Mouse (Mus musculus): ENCODE data around the gene Kcnj3. TPM values are rescaled to one million over a fixed set of nuclear protein-coding genes. Genes with fewer than 3 reads are reported as not detected.

Kcnj3 gene
- polyA plus RNA-seq, 1 experiment, result 0.06 TPM

DNA sequence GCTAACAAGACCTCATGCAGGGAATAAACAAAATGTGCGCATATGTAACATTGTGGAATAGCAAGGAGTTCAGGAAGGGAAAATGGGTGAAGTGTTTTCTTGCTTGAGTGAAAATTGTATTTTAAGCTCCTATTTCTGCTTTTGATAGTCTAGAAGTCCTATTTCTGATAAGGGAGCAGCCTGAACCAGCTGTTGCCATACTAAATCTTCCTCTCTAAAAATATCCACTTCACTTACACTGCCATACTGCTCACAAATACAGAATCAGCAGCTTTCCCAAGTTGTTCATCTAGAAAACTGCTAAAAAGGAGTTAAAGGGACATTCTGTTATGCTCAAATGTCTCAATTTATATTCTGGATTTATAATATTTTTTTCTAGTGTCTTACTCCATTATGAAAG is 69.9 kb downstream of the Kcnj3 start:
- no peaks in the 10 kb centered on the region for H3K36me3 ChIP-seq (ENCODE audit: control insufficient read depth, insufficient read depth, low read length)

DNA sequence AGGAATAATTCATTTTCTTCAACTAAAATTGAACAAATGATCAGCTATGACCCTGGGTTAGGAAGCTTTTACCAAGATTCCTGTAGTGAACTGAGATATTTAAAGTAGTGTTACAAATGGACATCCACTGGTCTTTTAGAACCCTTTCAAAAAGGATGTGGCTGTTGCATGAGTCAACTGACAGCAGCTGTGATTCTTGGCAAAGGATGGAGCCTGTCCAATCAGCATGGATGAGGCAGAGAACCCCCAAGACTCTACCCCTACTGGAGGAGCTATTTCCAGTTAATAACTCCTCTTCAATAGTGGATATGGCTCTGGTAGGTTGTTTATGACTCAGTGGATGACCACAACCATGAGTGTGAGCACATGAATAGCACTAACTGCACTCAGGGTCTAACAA is 81.5 kb downstream of the Kcnj3 start:
- Histone ChIP-seq H3K27me3 (ENCODE audit: control insufficient read depth, insufficient read depth, low read length) (no peaks in the 10 kb centered on the region), H3K4me1 (ENCODE audit: control insufficient read depth, insufficient read depth, insufficient read length) (no peaks in the 10 kb centered on the region), H3K27ac (ENCODE audit: insufficient read depth, low read length) (no peak overlapping the region), H3K4me3 (ENCODE audit: extremely low read depth, insufficient read depth, insufficient read length) (no peak overlapping the region), H3K36me3 (ENCODE audit: control insufficient read depth, insufficient read depth, low read length) (no peaks in the 10 kb centered on the region)
- DNase-seq (ENCODE audit: low read depth in 1 of 2, low spot score in 2 of 2), result no peak
- TF ChIP-seq POLR2A (IDR thresholded peaks at IDR 0.05; ENCODE audit: low read depth, low read length) (no peak), CTCF (IDR thresholded peaks at IDR 0.05; ENCODE audit: extremely low read depth, insufficient read depth, insufficient read length, insufficient replicate concordance) (no peak)

More for the DNA sequence above, 69.9 kb downstream of the Kcnj3 start:
- H3K27ac ChIP-seq (ENCODE audit: insufficient read depth, low read length), result no peak overlapping the region
- WGBS, result 97% methylated on average over 1 of the region's 1 CpGs
- no peaks in the 10 kb centered on the region for H3K4me1 ChIP-seq (ENCODE audit: control insufficient read depth, insufficient read depth, insufficient read length)
- TF ChIP-seq POLR2A (IDR thresholded peaks at IDR 0.05; ENCODE audit: low read depth, low read length) (no peak), CTCF (IDR thresholded peaks at IDR 0.05; ENCODE audit: extremely low read depth, insufficient read depth, insufficient read length, insufficient replicate concordance) (no peak)
- H3K27me3 ChIP-seq (ENCODE audit: control insufficient read depth, insufficient read depth, low read length), result no peaks in the 10 kb centered on the region
- H3K4me3 ChIP-seq (ENCODE audit: extremely low read depth, insufficient read depth, insufficient read length), result no peak overlapping the region
- no peak for DNase-seq (ENCODE audit: low read depth in 1 of 2, low spot score in 2 of 2)

DNA sequence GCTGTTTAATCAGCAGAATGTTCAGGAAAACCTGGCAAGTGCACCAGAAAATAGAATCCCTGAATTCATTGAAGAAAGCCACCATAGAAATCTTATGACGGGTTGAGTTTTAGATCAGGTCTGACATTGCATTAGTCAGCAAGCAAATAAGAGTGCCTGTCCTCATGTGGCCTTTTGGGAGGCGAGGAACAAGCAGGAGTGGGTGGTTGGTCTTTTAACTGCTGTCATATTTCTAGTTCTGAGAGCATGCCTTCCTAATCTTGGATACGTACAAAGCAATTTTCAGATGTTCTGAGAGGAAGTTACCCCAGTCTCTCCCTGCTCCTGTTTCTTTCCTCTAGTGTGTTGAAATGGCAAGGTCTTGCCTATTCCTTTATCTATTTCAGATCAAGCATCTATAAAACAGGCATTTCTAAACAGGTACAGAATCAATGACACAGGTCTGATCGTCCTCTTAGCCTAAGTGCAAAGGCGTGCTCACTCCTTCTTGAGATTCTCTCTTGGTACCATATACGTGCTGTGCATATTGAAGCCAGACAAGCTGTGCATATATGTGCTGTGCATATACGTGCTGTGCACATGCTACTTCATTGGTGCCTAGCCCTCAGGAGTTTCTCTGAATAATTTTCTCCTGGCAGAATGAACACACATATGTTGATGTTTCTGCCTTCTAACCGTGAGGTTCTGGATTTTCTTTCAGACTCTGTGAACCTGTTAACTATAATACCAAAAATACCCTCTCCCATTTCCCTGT is 97.1 kb downstream of the Kcnj3 start:
- Histone ChIP-seq H3K36me3 (ENCODE audit: control insufficient read depth, insufficient read depth, low read length) (no peaks in the 10 kb centered on the region), H3K27ac (ENCODE audit: insufficient read depth, low read length) (no peak overlapping the region), H3K4me3 (ENCODE audit: extremely low read depth, insufficient read depth, insufficient read length) (no peak overlapping the region), H3K27me3 (ENCODE audit: control insufficient read depth, insufficient read depth, low read length) (no peaks in the 10 kb centered on the region), H3K4me1 (ENCODE audit: control insufficient read depth, insufficient read depth, insufficient read length) (no peaks in the 10 kb centered on the region)
- TF ChIP-seq POLR2A (IDR thresholded peaks at IDR 0.05; ENCODE audit: low read depth, low read length) (no peak), CTCF (IDR thresholded peaks at IDR 0.05; ENCODE audit: extremely low read depth, insufficient read depth, insufficient read length, insufficient replicate concordance) (no peak)
- 80% methylated on average over 8 of the region's 8 CpGs for WGBS
- no peak for DNase-seq (ENCODE audit: low read depth in 1 of 2, low spot score in 2 of 2)

DNA sequence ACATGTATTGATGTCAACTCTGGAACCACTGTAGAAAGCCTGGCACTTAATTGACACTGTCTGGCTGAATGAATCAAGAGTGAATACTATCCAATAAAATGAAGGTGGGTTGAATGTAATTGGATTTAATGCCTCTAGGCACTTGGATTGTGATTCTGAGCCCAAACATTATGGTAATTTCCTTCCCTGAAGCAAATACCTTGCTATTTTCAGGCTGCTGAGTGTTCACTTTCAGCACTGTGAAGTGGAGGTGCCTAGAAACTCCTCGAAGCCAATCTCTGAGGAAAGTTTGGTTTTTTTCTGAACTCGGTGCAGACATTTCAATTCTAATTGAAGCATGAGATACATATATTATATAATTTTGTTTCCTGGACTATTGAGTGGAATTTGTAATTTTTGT is 99.2 kb downstream of the Kcnj3 start:
- DNase-seq (ENCODE audit: low read depth in 1 of 2, low spot score in 2 of 2), result no peak
- no peak for TF ChIP-seq POLR2A (IDR thresholded peaks at IDR 0.05; ENCODE audit: low read depth, low read length)
- no peak for TF ChIP-seq CTCF (IDR thresholded peaks at IDR 0.05; ENCODE audit: extremely low read depth, insufficient read depth, insufficient read length, insufficient replicate concordance)
- H3K27me3 ChIP-seq (ENCODE audit: control insufficient read depth, insufficient read depth, low read length), result no peaks in the 10 kb centered on the region
- WGBS, result 81% methylated on average over 2 of the region's 2 CpGs
- no peaks in the 10 kb centered on the region for H3K36me3 ChIP-seq (ENCODE audit: control insufficient read depth, insufficient read depth, low read length)
- no peaks in the 10 kb centered on the region for H3K4me1 ChIP-seq (ENCODE audit: control insufficient read depth, insufficient read depth, insufficient read length)
- no peak overlapping the region for H3K4me3 ChIP-seq (ENCODE audit: extremely low read depth, insufficient read depth, insufficient read length)
- no peak overlapping the region for H3K27ac ChIP-seq (ENCODE audit: insufficient read depth, low read length)

DNA sequence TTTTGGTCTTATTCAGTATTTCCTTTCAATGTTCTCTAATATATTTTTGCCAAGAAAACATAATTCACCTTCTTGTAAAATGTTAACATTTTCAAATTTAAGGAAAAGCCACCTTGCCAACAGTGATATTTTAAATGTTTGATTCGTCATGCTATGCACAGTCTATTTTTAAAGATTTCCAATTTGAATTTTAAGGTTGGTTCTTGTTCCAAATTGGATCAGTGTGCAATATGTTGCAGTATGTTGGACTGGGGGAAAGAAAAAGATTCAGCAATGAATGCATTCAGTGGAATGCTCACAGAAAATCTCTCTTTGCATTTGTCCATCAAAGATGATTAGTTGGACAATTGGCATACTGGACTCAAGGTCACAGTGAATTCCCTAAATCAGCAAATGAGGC is 99.7 kb downstream of the Kcnj3 start:
- 76% methylated on average over 1 of the region's 1 CpGs for WGBS
- no peak for TF ChIP-seq POLR2A (IDR thresholded peaks at IDR 0.05; ENCODE audit: low read depth, low read length)
- TF ChIP-seq CTCF (IDR thresholded peaks at IDR 0.05; ENCODE audit: extremely low read depth, insufficient read depth, insufficient read length, insufficient replicate concordance), result no peak

DNA sequence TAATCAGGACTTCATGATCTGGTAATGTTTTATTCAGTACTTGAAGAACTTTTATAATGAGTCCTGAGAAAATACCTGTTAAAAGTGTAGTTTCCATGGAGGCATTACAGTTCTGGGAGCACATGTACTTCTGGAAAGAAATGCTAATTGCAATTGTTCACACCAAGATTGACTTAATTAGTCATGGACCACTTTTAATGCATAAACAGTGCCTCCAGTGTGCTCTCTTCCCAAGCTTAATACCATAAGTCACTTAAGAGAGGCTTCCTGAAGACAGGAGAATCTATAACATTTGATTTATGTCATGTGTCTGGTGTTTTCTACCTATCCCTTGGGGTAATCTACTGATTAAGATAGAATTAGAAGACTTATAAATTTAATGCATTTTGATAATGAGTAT is 111.8 kb downstream of the Kcnj3 start:
- TF ChIP-seq POLR2A (IDR thresholded peaks at IDR 0.05; ENCODE audit: low read depth, low read length) (no peak), CTCF (IDR thresholded peaks at IDR 0.05; ENCODE audit: extremely low read depth, insufficient read depth, insufficient read length, insufficient replicate concordance) (no peak)
- Histone ChIP-seq H3K4me3 (ENCODE audit: extremely low read depth, insufficient read depth, insufficient read length) (no peak overlapping the region), H3K4me1 (ENCODE audit: control insufficient read depth, insufficient read depth, insufficient read length) (no peaks in the 10 kb centered on the region), H3K36me3 (ENCODE audit: control insufficient read depth, insufficient read depth, low read length) (no peaks in the 10 kb centered on the region), H3K27ac (ENCODE audit: insufficient read depth, low read length) (no peak overlapping the region), H3K27me3 (ENCODE audit: control insufficient read depth, insufficient read depth, low read length) (no peaks in the 10 kb centered on the region)
- no peak for DNase-seq (ENCODE audit: low read depth in 1 of 2, low spot score in 2 of 2)

More for the DNA sequence above, 99.7 kb downstream of the Kcnj3 start:
- no peaks in the 10 kb centered on the region for H3K36me3 ChIP-seq (ENCODE audit: control insufficient read depth, insufficient read depth, low read length)
- no peak overlapping the region for H3K4me3 ChIP-seq (ENCODE audit: extremely low read depth, insufficient read depth, insufficient read length)
- no peak overlapping the region for H3K27ac ChIP-seq (ENCODE audit: insufficient read depth, low read length)
- no peaks in the 10 kb centered on the region for H3K27me3 ChIP-seq (ENCODE audit: control insufficient read depth, insufficient read depth, low read length)
- no peaks in the 10 kb centered on the region for H3K4me1 ChIP-seq (ENCODE audit: control insufficient read depth, insufficient read depth, insufficient read length)
- DNase-seq (ENCODE audit: low read depth in 1 of 2, low spot score in 2 of 2), result no peak

DNA sequence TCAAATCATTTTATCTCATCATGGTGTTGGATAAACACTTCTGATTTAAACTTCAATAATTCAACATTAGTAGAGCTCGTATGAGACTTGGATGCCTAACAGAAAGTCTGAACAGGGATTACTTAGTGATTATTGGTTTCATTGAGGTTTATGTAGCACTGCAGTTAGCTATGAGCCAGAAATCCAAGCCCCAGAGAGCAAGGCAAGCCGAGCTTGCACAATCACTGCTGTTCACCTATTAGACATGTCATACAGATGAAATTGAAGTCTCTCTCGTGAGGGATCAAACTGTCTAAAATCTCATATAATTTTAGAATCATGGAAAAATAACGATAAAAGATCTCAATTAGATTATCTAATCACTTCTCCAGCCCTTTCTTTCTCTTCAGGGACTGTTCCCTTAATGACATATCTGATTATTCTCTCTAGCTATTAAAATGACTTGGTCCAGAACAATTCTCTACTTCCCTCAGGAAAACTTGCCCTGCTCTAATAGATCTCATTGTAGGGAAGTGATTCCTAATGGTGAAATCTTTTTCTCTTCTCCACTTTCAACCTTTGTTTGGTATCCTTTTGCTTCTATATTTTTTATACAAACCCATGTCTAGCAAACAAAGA is 122.7 kb downstream of the Kcnj3 start:
- Histone ChIP-seq H3K36me3 (ENCODE audit: control insufficient read depth, insufficient read depth, low read length) (no peaks in the 10 kb centered on the region), H3K4me3 (ENCODE audit: extremely low read depth, insufficient read depth, insufficient read length) (no peak overlapping the region), H3K27ac (ENCODE audit: insufficient read depth, low read length) (no peak overlapping the region), H3K27me3 (ENCODE audit: control insufficient read depth, insufficient read depth, low read length) (no peaks in the 10 kb centered on the region), H3K4me1 (ENCODE audit: control insufficient read depth, insufficient read depth, insufficient read length) (no peaks in the 10 kb centered on the region)
- DNase-seq (ENCODE audit: low read depth in 1 of 2, low spot score in 2 of 2), result no peak
- 77% methylated on average over 4 of the region's 4 CpGs for WGBS
- TF ChIP-seq CTCF (IDR thresholded peaks at IDR 0.05; ENCODE audit: extremely low read depth, insufficient read depth, insufficient read length, insufficient replicate concordance) (no peak), POLR2A (IDR thresholded peaks at IDR 0.05; ENCODE audit: low read depth, low read length) (no peak)
